ENCODE assay signal across 16 mouse cellular contexts in genomic region chrX:12085949-12086348, GRCm38 (mm10).
DNase-seq lines count a peak whose midpoint lies in the region; ATAC-seq and TF ChIP-seq lines count a peak whose summit lies in the region.
"Had no signal": no experiment of that assay in that cellular context is flagged by ENCODE, and none has a peak within 500 bp of the region (broad histone marks: within the 10 kb centered on the region; RNA-seq: fewer than 3 reads in every experiment).

No protein-coding gene starts in this region.

- peaks cover 66% of the 10 kb centered on the region for H3K4me1 ChIP-seq in heart, embryonic 12.5 days (replicated peaks)
- peaks cover 50% of the 10 kb centered on the region for H3K4me1 ChIP-seq in lung, embryonic 15.5 days
- peaks cover 74% of the 10 kb centered on the region for H3K4me1 ChIP-seq in liver, embryonic 12.5 days

- no peak overlapping the region for H3K27ac ChIP-seq in heart, embryonic 12.5 days (ENCODE audit: poor library complexity, severe bottlenecking)
- no peak overlapping the region for H3K27ac ChIP-seq in lung, embryonic 15.5 days
- no peak overlapping the region for H3K27ac ChIP-seq in liver, embryonic 12.5 days
- no peak overlapping the region for H3K27ac ChIP-seq in gastrocnemius, adult 2 months
- H3K27ac ChIP-seq: layer of hippocampus, adult 2 months; left cerebral cortex, adult 2 months; limb, embryonic 13.5 days had no signal

- peaks cover 87% of the 10 kb centered on the region for H3K27me3 ChIP-seq in heart, embryonic 12.5 days (replicated peaks)
- peaks cover 92% of the 10 kb centered on the region for H3K27me3 ChIP-seq in lung, embryonic 15.5 days
- H3K27me3 ChIP-seq in liver, embryonic 12.5 days (replicated peaks), result peaks cover 100% of the 10 kb centered on the region

- no peak for ATAC-seq in heart, embryonic 12.5 days (ENCODE audit: insufficient number of reproducible peaks, low FRiP score)
- ATAC-seq in lung, embryonic 15.5 days (ENCODE audit: borderline replicate concordance, extremely low read depth, low FRiP score, low TSS enrichment), result no peak
- no peak for ATAC-seq in liver, embryonic 12.5 days

- H3K36me3 ChIP-seq in heart, embryonic 12.5 days, result no peaks in the 10 kb centered on the region
- H3K36me3 ChIP-seq in lung, embryonic 15.5 days, result no peaks in the 10 kb centered on the region
- H3K36me3 ChIP-seq in liver, embryonic 12.5 days, result no peaks in the 10 kb centered on the region
- H3K36me3 ChIP-seq: limb, embryonic 13.5 days had no signal

- DNase-seq in heart, adult 11 months, result no peak
- no peak for DNase-seq in lung, postnatal 4 days
- peak; percentile 46 for DNase-seq in CD4-positive helper T cell, adult 2 months (ENCODE audit: low read depth, low spot score)
- DNase-seq in retina, embryonic 14.5 days (ENCODE audit: low spot score), result no peak
- DNase-seq in gastrocnemius, adult 2 months, result no peak
- DNase-seq: adrenal gland, postnatal 14 days; B cell, adult 2 months; cerebellum, postnatal 25 days; lung, postnatal 36 days; thymus, postnatal 36 days had no signal

- H3K4me3 ChIP-seq in heart, embryonic 12.5 days, result no peak overlapping the region
- H3K4me3 ChIP-seq in lung, embryonic 15.5 days, result no peak overlapping the region
- H3K4me3 ChIP-seq in liver, embryonic 12.5 days, result peak overlapping the region; percentile 5; the same call in 1 of the 2 replicates
- H3K4me3 ChIP-seq in gastrocnemius, adult 2 months, result no peak overlapping the region
- H3K4me3 ChIP-seq: layer of hippocampus, adult 2 months; left cerebral cortex, adult 2 months had no signal

- intact Hi-C loops in gastrocnemius, adult 2 months (cut with DNase I), result loop anchor here (10.0 kb wide), 1 partner anchor 161 kb away; no protein-coding TSS in a partner anchor

- no peak overlapping the region for H3K9ac ChIP-seq in heart, embryonic 12.5 days
- H3K9ac ChIP-seq in lung, embryonic 15.5 days, result no peak overlapping the region
- no peak overlapping the region for H3K9ac ChIP-seq in liver, embryonic 12.5 days
- H3K9ac ChIP-seq: limb, embryonic 13.5 days had no signal

- WGBS in heart, embryonic 12.5 days, result 4% methylated on average over 10 of the region's 10 CpGs
- 26% methylated on average over 10 of the region's 10 CpGs for WGBS in lung, embryonic 15.5 days
- 3% methylated on average over 10 of the region's 10 CpGs for whole genome bisulfite sequencing in liver, embryonic 12.5 days (ENCODE audit: insufficient replicate concordance)

- TF ChIP-seq CTCF in gastrocnemius, adult 2 months (IDR thresholded peaks at IDR 0.05), result no peak

- H3K4me2 ChIP-seq in heart, embryonic 12.5 days, result peak overlapping the region; percentile 92; the same call in 1 of the 2 replicates
- peak overlapping the region; percentile 88; the same call in 1 of the 2 replicates for H3K4me2 ChIP-seq in lung, embryonic 15.5 days
- H3K4me2 ChIP-seq in liver, embryonic 12.5 days, result peak overlapping the region; percentile 89

- H3K9me3 ChIP-seq in heart, embryonic 12.5 days (replicated peaks), result peaks cover 7% of the 10 kb centered on the region; the same call in 1 of the 2 replicates
- H3K9me3 ChIP-seq in lung, embryonic 15.5 days, result no peaks in the 10 kb centered on the region
- no peaks in the 10 kb centered on the region for H3K9me3 ChIP-seq in liver, embryonic 12.5 days (replicated peaks)
- H3K9me3 ChIP-seq: limb, embryonic 13.5 days had no signal
